Mouse (Mus musculus) midbrain, postnatal 0 days (tissue): ENCODE measurements around the gene Cfap58. TPM values are rescaled to one million over a fixed set of nuclear protein-coding genes. Genes with fewer than 3 reads are reported as not detected.

Experiments
- ATAC-seq: fragments of 200-750 bp; cut with Nextera tagmentation; 2 replicates; pipeline ENCODE4 v1.8.0; 2017; ENCODE audit warnings: moderate number of reproducible peaks, mild to moderate bottlenecking, moderate TSS enrichment, moderate library complexity; ENCODE audit not compliant: low FRiP score
- DNase-seq: peaks from one replicate; pipeline ENCODE4 v3.0.0-alpha.2; 2015; ENCODE audit warnings: low spot score
- H3K27ac ChIP-seq: fragments of 300-500 bp; sonication (generic); 2 replicates; pipeline ENCODE4 v1.5.1; 2014; ENCODE audit warnings: low read depth, mild to moderate bottlenecking, low read length, mixed read lengths
- H3K27me3 ChIP-seq: fragments of 300-500 bp; sonication (generic); 2 replicates; pipeline ENCODE4 v1.6.1; 2014; ENCODE audit warnings: low read length, control low read depth, mixed read lengths; ENCODE audit not compliant: insufficient read depth
- H3K36me3 ChIP-seq: fragments of 300-500 bp; sonication (generic); 2 replicates; pipeline ENCODE4 v1.6.1; 2014; ENCODE audit warnings: low read length, control low read depth, mixed read lengths; ENCODE audit not compliant: insufficient read depth
- H3K4me1 ChIP-seq: fragments of 300-500 bp; sonication (generic); 2 replicates; pipeline ENCODE4 v1.6.1; 2014; ENCODE audit warnings: mild to moderate bottlenecking, control low read depth, antibody characterized with exemption, low read length, mixed read lengths; ENCODE audit not compliant: insufficient read depth
- H3K4me2 ChIP-seq: fragments of 300-500 bp; sonication (generic); 2 replicates; pipeline ENCODE4 v1.6.1; 2014; ENCODE audit warnings: low read depth, mild to moderate bottlenecking, low read length, mixed read lengths; ENCODE audit not compliant: poor library complexity, severe bottlenecking
- H3K4me3 ChIP-seq: fragments of 300-500 bp; sonication (generic); 2 replicates; pipeline ENCODE4 v1.5.1; 2014; ENCODE audit warnings: low read depth, mild to moderate bottlenecking, low read length, moderate library complexity
- H3K9ac ChIP-seq: fragments of 300-500 bp; sonication (generic); replicated peaks from 2 replicates; pipeline ENCODE4 v1.6.1; 2014; ENCODE audit warnings: mild to moderate bottlenecking, low read length, moderate library complexity, mixed read lengths; ENCODE audit not compliant: poor library complexity, severe bottlenecking
- H3K9me3 ChIP-seq: fragments of 300-500 bp; sonication (generic); 2 replicates; pipeline ENCODE4 v1.6.1; 2016; ENCODE audit warnings: low read length, control low read depth
- CTCF ChIP-seq: IDR thresholded peaks from 2 replicates; pipeline ENCODE4 v1.5.1; 2016; ENCODE audit warnings: antibody characterized with exemption, mild to moderate bottlenecking
- WGBS: fragments of 180-500 bp; shearing (Covaris S2); extraction: QIAGEN DNeasy Blood & Tissue Kit; methylation state at CpG from one replicate; pipeline ENCODE4 v1.1.7; 2014; 5-methylcytosine and 5-hydroxymethylcytosine counted together
- polyA plus RNA-seq: library from polyadenylated mRNA; unstranded; fragments of >200 nt; fragmentation: Nextera tagmentation; extraction: Ambion mirVana; gene quantifications from 2 replicates; pipeline ENCODE4 v1.2.1, GENCODE M21; 2015
- total RNA-seq: library from RNA; depleted of rRNA; stranded (reverse); fragments of >200 nt; gene quantifications from 2 replicates; pipeline ENCODE4 v1.2.3, GENCODE M21; 2014

Cfap58 gene
- total and polyA plus RNA-seq, 2 experiments from 2014 or later: 0.54 to 1.2 TPM

GRCm38 (mm10) chr19:47905603-47906002 lies 31.9 kb upstream of the Cfap58 start:
- Histone ChIP-seq H3K9me3 (no peaks in the 10 kb centered on the region), H3K4me1 (no peaks in the 10 kb centered on the region), H3K4me3 (no peak overlapping the region), H3K27me3 (no peaks in the 10 kb centered on the region), H3K9ac (no peak overlapping the region), H3K4me2 (no peak overlapping the region), H3K27ac (no peak overlapping the region), H3K36me3 (no peaks in the 10 kb centered on the region)
- 93% methylated on average over 5 of the region's 5 CpGs for WGBS
- DNase-seq (no peak), ATAC-seq (no peak)
- TF ChIP-seq CTCF: no peak

GRCm38 (mm10) chr19:47907596-47907995 lies 29.9 kb upstream of the Cfap58 start:
- TF ChIP-seq CTCF: no peak
- H3K36me3 ChIP-seq: no peaks in the 10 kb centered on the region
- 92% methylated on average over 9 of the region's 9 CpGs for WGBS
- no peaks in the 10 kb centered on the region for H3K4me1 ChIP-seq
- H3K27me3 ChIP-seq: no peaks in the 10 kb centered on the region
- DNase-seq: no peak
- no peak overlapping the region for H3K27ac ChIP-seq
- H3K9ac ChIP-seq: no peak overlapping the region
- H3K9me3 ChIP-seq: no peaks in the 10 kb centered on the region
- H3K4me2 ChIP-seq: no peak overlapping the region
- H3K4me3 ChIP-seq: no peak overlapping the region
- no peak for ATAC-seq

DNA sequence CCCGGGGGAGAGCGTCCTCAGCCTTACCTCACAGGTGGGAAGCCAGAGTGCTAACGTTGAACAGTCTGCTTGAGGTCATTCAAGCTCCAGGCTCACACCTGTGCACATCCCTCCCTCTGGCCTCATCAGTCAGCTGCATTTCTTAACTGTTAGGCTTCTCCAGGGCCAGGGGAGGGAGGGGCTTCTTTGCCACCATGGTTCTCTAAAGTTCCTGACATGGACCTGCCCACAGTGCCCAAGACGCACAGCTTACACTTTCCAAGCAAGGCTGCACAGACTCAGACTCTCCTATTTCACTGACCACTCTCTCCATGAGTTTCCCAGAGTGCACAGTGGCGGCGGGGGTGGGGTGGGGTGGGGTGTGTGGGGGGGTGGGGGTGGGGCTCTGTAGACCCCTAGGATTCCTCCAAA lies 28.5 kb upstream of the Cfap58 start:
- DNase-seq: no peak

DNA sequence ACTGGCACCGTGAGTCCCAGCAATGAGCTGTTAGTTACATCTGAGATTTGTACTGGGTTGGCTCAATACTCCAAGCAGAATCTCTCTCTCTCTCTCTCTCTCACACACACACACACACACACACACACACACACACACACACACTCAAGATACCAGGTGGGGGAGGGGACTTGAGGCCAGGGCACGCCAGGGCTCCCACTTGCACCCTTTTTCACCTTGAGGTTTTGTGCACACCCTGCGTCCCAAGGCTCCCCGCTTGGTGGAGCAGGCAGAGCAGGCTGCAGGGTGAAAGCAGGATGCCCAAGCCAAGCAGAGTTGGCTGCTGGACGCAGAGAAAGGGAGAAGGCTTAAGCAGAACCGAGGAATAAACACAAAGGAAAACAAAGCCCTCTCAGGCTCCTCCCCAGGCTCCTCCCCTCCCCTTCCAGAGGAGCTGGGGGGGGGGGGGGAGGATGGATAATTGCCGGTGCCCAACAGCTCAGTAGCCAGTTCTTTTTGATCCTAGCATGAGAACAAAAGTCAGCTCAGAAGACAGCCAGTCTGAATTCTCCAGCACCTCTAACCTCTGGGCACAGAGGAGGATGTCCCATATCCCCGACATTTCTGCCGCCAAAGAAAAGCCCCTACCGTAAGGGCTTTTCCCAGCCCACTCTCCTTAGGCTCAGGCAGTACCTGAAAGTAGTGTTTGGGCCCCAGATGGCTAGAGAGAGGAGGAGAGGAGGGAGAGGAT lies 27.9 kb upstream of the Cfap58 start:
- peak; percentile 65 for ATAC-seq
- 2% methylated on average over 9 of the region's 10 CpGs for WGBS

More for the DNA sequence above, 28.5 kb upstream of the Cfap58 start:
- no peak for TF ChIP-seq CTCF
- no peaks in the 10 kb centered on the region for H3K27me3 ChIP-seq
- no peak for ATAC-seq
- H3K4me1 ChIP-seq: no peaks in the 10 kb centered on the region
- H3K9me3 ChIP-seq: no peaks in the 10 kb centered on the region
- no peak overlapping the region; the same call in 1 of the 2 replicates for H3K4me2 ChIP-seq
- no peaks in the 10 kb centered on the region for H3K36me3 ChIP-seq
- no peak overlapping the region for H3K9ac ChIP-seq
- H3K27ac ChIP-seq: no peak overlapping the region
- H3K4me3 ChIP-seq: no peak overlapping the region
- 21% methylated on average over 6 of the region's 6 CpGs for WGBS

GRCm38 (mm10) chr19:47910117-47910618 lies 27.3 kb upstream of the Cfap58 start:
- Histone ChIP-seq H3K9me3 (no peaks in the 10 kb centered on the region), H3K36me3 (no peaks in the 10 kb centered on the region), H3K4me2 (0 out of 2 replicates have a peak overlapping the region, but pooled peaks have one; percentile 44), H3K4me1 (no peaks in the 10 kb centered on the region), H3K27me3 (no peaks in the 10 kb centered on the region), H3K9ac (0 out of 2 replicates have a peak overlapping the region, but pooled peaks have one; percentile 51), H3K4me3 (no peak overlapping the region), H3K27ac (no peak overlapping the region)
- ATAC-seq: no peak
- WGBS: 31% methylated on average over 4 of the region's 4 CpGs
- TF ChIP-seq CTCF: no peak
- no peak for DNase-seq

More for the DNA sequence above, 27.9 kb upstream of the Cfap58 start:
- Histone ChIP-seq H3K9me3 (no peaks in the 10 kb centered on the region), H3K27me3 (no peaks in the 10 kb centered on the region), H3K4me3 (no peak overlapping the region; the same call in 1 of the 2 replicates), H3K4me1 (no peaks in the 10 kb centered on the region), H3K9ac (peak overlapping the region; percentile 51; the same call in 1 of the 2 replicates), H3K36me3 (no peaks in the 10 kb centered on the region), H3K4me2 (peak overlapping the region; percentile 44), H3K27ac (peak overlapping the region; percentile 49)
- peak; percentile 45 for DNase-seq
- peak; percentile 43 for TF ChIP-seq CTCF

DNA sequence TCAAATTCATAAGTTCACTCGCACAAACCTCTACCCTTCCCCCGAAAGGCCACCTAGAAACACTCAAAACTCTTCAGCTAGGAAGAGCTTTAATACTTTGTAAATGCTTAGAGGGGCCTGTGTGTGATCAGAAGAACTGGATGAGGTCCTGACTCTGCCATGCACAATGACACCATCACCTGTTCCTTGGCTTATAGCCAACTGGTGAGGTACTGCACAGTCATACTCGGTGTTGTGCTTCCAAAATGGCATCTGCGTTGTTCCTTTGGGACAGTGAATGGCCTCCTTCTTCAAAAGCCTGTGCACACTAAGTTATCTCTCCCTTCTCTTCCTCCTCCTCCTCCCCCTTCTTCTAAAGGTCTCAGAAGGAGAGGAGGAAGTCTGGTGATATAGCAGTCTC lies 26.7 kb upstream of the Cfap58 start:
- Histone ChIP-seq H3K4me3 (no peak overlapping the region), H3K27me3 (no peaks in the 10 kb centered on the region), H3K4me2 (no peak overlapping the region), H3K9ac (no peak overlapping the region), H3K9me3 (no peaks in the 10 kb centered on the region), H3K4me1 (no peaks in the 10 kb centered on the region), H3K27ac (no peak overlapping the region), H3K36me3 (no peaks in the 10 kb centered on the region)
- ATAC-seq (no peak), DNase-seq (no peak)
- 92% methylated on average over 4 of the region's 4 CpGs for WGBS
- TF ChIP-seq CTCF: no peak
